Mouse (Mus musculus) C2C12 (cell line): ENCODE measurements around the gene Sparc. TPM values are rescaled to one million over a fixed set of nuclear protein-coding genes. Genes with fewer than 3 reads are reported as not detected.
"Not testable (repeated sequence)": the region's sequence is repeated elsewhere in the genome, so short reads cannot be mapped to it uniquely, and the experiment has no call there.

ENCODE experiments used
- H3K27me3 ChIP-seq: one replicate; pipeline ENCODE4 v1.6.1; 2011; ENCODE audit not compliant: control insufficient read depth, insufficient read depth, insufficient read length
- H3K36me3 ChIP-seq: one replicate; pipeline ENCODE4 v1.6.1; 2011; ENCODE audit not compliant: control insufficient read depth, insufficient read depth
- H3K4me3 ChIP-seq: one replicate; pipeline ENCODE4 v1.5.1; 2011; ENCODE audit warnings: mild to moderate bottlenecking, control low read depth; ENCODE audit not compliant: poor library complexity, insufficient read depth, severe bottlenecking
- H3K79me2 ChIP-seq: one replicate; pipeline ENCODE4 v1.6.1; 2011; ENCODE audit not compliant: control insufficient read depth, insufficient read depth
- H3K79me3 ChIP-seq: one replicate; pipeline ENCODE4 v1.6.1; 2011; ENCODE audit warnings: low read depth, control low read depth
- H3ac ChIP-seq: one replicate; pipeline ENCODE3; 2011; ENCODE audit warnings: low read depth; ENCODE audit not compliant: control insufficient read depth, insufficient read length
- CEBPB ChIP-seq: IDR thresholded peaks from one replicate; pipeline ENCODE4 v1.6.1; 2011; ENCODE audit warnings: low read depth, mild to moderate bottlenecking, control low read depth, moderate library complexity
- CTCF ChIP-seq: IDR thresholded peaks from one replicate; pipeline ENCODE4 v1.5.1; 2011; ENCODE audit not compliant: control insufficient read depth, insufficient read depth, insufficient read length
- FOSL1 ChIP-seq: IDR thresholded peaks from one replicate; pipeline ENCODE4 v1.8.0; 2011; ENCODE audit warnings: mild to moderate bottlenecking, low read length; ENCODE audit not compliant: poor library complexity, insufficient read depth, severe bottlenecking
- MAX ChIP-seq: IDR thresholded peaks from one replicate; pipeline ENCODE4 v1.6.1; 2011; ENCODE audit warnings: mild to moderate bottlenecking, control low read depth
- MYOD1 ChIP-seq: IDR thresholded peaks from one replicate; pipeline ENCODE4 v1.6.1; 2011; ENCODE audit warnings: low read depth; ENCODE audit not compliant: control insufficient read depth, insufficient read length
- MYOG ChIP-seq: IDR thresholded peaks from one replicate; pipeline ENCODE4 v1.6.1; 2011; ENCODE audit not compliant: control insufficient read depth, insufficient read length; ENCODE audit errors: extremely low read depth
- USF1 ChIP-seq: IDR thresholded peaks from one replicate; pipeline ENCODE4 v1.6.1; 2011; ENCODE audit warnings: low read depth, mild to moderate bottlenecking, control low read depth, moderate library complexity
- polyA plus RNA-seq: library from polyadenylated mRNA; unstranded; fragments of >200 nt; fragmentation: generic; extraction: Trizol; gene quantifications from one replicate; pipeline ENCODE4 v1.2.1, GENCODE M21; 2012; ENCODE audit warnings: missing spikeins

Sparc gene
- polyA plus RNA-seq, 1 experiment: 632 TPM

DNA sequence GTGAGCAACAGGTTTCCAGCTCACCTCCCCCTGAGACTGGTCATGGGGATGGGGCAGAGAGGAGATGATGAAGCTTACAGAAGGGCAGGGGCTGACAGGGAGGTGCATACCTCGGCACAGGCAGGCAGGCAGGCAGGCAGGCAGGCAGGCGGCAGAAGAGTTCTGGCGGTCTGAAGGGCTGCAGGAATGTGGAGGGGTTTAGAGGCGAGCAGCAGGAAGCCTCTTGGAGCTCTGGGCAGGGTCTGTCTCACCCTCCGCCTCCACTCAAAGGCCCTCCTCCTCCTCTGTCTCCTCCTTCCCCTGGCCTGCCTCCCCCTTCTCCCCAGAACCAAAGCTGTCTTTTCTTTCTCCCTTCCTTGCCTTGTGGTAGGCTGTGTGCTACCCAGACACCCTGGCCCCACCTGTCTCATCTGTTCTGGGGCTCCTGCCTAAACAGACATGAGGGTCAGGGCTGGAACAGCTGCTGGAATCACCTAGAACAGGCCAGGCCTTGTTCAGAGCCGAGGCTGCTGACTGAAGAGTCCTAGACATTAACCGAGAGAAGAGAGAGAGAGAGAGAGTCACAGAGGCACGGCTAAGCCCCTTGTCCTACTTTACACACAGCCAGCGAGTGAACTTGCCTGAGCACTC lies 3.2 kb downstream of the Sparc start:
- TF ChIP-seq MAX (peak; percentile 25), MYOD1 (peak; percentile 40), CEBPB (no peak)
- no peaks in the 10 kb centered on the region for H3K27me3 ChIP-seq
- peaks cover 21% of the 10 kb centered on the region for H3K36me3 ChIP-seq
- peak overlapping the region; percentile 75 for H3K4me3 ChIP-seq
- H3K79me3 ChIP-seq: peaks cover 43% of the 10 kb centered on the region
- H3K79me2 ChIP-seq: peaks cover 52% of the 10 kb centered on the region
- peak overlapping the region; percentile 89 for H3ac ChIP-seq

DNA sequence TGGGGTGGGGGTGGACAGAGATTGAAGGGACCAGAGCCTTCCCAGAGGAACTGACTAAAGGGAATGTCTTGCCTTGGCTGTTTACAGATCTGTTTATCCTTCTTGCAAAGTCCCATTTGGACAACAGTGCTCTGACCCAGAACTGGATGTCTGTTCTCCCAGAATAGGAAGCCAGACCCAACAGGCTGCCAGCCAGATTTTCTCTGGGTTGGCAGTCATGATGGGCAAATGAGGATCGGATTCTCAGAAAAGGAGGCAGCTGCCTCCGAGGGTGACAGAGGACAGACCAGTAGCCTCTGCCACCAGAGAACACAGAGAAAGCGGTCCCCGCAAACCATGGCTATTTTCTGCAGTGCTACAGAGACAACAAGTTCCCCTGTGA lies 3.7 kb downstream of the Sparc start:
- H3ac ChIP-seq: peak overlapping the region; percentile 89
- H3K79me2 ChIP-seq: peaks cover 57% of the 10 kb centered on the region
- TF ChIP-seq FOSL1: no peak
- no peak for TF ChIP-seq MYOG
- no peak for TF ChIP-seq MAX
- TF ChIP-seq CEBPB: no peak
- TF ChIP-seq CTCF: no peak
- peaks cover 21% of the 10 kb centered on the region for H3K36me3 ChIP-seq
- H3K27me3 ChIP-seq: no peaks in the 10 kb centered on the region
- peaks cover 48% of the 10 kb centered on the region for H3K79me3 ChIP-seq
- peak overlapping the region; percentile 75 for H3K4me3 ChIP-seq

DNA sequence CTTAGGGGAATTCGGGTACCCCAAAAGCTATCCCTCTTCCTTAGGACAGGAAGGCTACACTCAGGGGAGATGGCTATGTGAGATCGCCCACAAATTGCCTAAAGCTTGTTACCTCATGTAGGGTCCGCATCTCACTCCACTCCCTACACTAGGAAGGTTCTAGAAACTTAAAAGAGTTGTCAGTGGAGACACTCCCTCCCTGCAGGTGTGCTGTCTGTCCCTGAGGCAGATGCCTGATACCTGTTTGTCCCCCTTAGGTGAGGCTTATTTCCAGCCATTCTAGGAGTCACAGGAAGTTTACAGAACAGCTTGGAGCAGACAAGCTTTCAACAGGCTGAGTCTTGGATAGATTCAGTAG lies 4.3 kb downstream of the Sparc start:
- no peaks in the 10 kb centered on the region for H3K27me3 ChIP-seq
- peak overlapping the region; percentile 89 for H3ac ChIP-seq
- peaks cover 54% of the 10 kb centered on the region for H3K79me3 ChIP-seq
- TF ChIP-seq MAX (no peak), CEBPB (no peak), MYOD1 (no peak), USF1 (no peak), FOSL1 (no peak), MYOG (no peak), CTCF (no peak)
- H3K79me2 ChIP-seq: peaks cover 63% of the 10 kb centered on the region
- H3K36me3 ChIP-seq: peaks cover 26% of the 10 kb centered on the region
- peak overlapping the region; percentile 75 for H3K4me3 ChIP-seq

DNA sequence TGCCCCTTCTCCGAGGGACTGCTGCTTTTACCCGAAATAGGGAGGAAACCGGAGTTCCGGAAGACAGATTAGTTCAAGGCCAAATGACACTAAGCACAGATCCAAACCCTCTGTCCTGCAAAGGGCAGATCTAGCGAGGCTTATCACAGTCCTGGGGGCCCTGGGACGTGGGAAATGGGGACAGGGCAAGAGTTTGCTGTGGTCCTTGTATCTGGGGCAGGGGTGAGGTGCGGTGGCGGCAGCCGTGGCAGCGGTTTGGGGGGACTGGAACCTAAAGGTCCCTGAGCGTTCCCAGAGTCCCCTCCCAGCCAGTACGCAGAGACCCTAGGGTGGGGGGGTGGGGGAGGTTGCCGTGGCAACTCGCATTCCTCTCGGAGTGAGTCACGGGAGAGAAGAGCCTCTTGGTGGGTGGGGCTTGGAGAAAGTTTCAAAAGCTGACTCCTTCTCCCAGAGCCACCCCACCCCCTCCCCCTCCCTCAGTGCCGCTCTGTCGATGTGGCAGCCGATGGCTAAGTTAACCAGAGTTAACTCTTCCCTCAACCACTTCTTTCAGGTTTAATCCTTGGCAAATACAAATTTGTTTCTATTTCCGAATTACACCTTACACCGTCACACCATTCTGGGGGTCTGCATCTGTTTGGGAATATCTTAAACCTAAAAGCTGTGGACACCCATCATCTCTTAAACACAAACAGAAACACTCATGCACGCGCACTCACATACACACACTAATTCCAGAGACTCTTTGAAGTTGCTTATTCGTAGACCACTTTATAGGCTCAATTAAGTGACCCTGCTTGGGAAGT lies 4.9 kb downstream of the Sparc start:
- Histone ChIP-seq H3K36me3 (peaks cover 32% of the 10 kb centered on the region), H3K79me3 (peaks cover 60% of the 10 kb centered on the region), H3K4me3 (peak overlapping the region; percentile 75), H3K79me2 (peaks cover 69% of the 10 kb centered on the region), H3K27me3 (no peaks in the 10 kb centered on the region), H3ac (peak overlapping the region; percentile 89)
- no peak for TF ChIP-seq MYOG
- no peak for TF ChIP-seq FOSL1
- no peak for TF ChIP-seq CEBPB
- no peak for TF ChIP-seq MYOD1
- TF ChIP-seq CTCF: no peak
- no peak for TF ChIP-seq USF1
- TF ChIP-seq MAX: no peak

DNA sequence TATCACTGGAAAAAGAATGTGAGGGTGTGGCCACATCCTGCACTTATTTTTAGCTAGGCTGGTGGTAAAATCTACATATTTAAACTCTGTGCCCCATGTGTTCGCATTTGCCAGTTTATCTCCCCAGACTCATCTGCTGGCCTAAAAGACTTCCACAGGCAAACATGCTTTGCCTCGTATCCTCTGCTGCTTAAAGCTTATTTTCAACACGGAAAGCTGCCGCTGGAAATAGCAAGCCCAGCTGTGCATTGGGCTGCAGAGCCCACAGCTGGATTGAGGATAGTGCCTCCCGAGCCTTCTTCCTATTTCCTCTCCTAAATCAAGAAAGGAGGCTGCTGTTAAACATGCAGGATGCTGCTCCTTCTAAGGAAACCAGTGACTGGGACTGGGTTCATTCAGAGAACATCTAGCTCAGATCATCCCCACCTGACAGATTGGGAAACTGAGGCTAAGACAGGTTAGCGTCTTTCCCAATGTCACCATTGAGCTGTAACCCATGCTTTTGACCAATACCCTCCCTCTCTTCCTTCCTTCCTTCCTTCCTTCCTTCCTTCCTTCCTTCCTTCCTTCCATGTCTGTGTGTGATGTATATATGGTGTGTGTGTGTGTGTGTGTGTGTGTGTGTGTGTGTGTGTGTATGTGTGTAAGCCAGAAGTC lies 6.2 kb downstream of the Sparc start:
- Histone ChIP-seq H3K27me3 (no peaks in the 10 kb centered on the region), H3K79me3 (peaks cover 73% of the 10 kb centered on the region), H3K79me2 (peaks cover 83% of the 10 kb centered on the region), H3K36me3 (peaks cover 46% of the 10 kb centered on the region), H3K4me3 (peak overlapping the region; percentile 75), H3ac (peak overlapping the region; percentile 19)
- TF ChIP-seq CTCF: no peak
- TF ChIP-seq MYOD1: no peak
- TF ChIP-seq FOSL1: no peak
- TF ChIP-seq MYOG: no peak
- no peak for TF ChIP-seq MAX
- no peak for TF ChIP-seq CEBPB
- TF ChIP-seq USF1: no peak

DNA sequence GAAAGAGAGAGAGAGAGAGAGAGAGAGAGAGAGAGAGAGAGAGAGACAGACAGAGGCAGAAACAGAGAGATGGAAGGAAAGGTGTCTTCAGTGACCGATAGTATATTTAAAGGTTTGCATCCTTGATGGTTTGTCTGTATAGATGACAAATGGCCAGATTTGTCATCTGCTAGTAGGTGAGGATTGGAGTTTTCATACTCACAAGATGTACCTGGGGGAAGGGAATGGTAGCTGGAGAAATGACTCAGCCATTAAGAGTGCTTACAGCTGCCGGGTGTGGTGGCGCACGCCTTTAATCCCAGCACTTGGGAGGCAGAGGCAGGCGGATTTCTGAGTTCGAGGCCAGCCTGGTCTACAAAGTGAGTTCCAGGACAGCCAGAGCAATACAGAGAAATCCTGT lies 7.3 kb downstream of the Sparc start:
- Histone ChIP-seq H3K79me3 (peaks cover 83% of the 10 kb centered on the region), H3K36me3 (peaks cover 55% of the 10 kb centered on the region), H3K79me2 (peaks cover 93% of the 10 kb centered on the region)
- H3K27me3 ChIP-seq, H3K4me3 ChIP-seq, H3ac ChIP-seq: not testable (repeated sequence)
